Mouse (Mus musculus) bone marrow macrophage, adult 2 months (primary cell): Measurements from ENCODE around the gene Myo16. TPM values are rescaled to one million over a fixed set of nuclear protein-coding genes. Genes with fewer than 3 reads are reported as not detected.

ENCODE experiments used
- H3K27ac ChIP-seq: 2 replicates; pipeline ENCODE4 v1.5.1; 2012; ENCODE audit warnings: low read depth, low read length; ENCODE audit not compliant: insufficient read depth
- H3K4me1 ChIP-seq: 2 replicates; pipeline ENCODE4 v1.6.1; 2012; ENCODE audit warnings: low read length; ENCODE audit not compliant: control insufficient read depth, insufficient read depth
- H3K4me3 ChIP-seq: 2 replicates; pipeline ENCODE4 v1.5.1; 2012; ENCODE audit warnings: mild to moderate bottlenecking, low read length, moderate library complexity; ENCODE audit not compliant: insufficient read depth
- CTCF ChIP-seq: IDR thresholded peaks from 2 replicates; pipeline ENCODE4 v1.5.1; 2012; ENCODE audit warnings: low read depth, mild to moderate bottlenecking, low read length, moderate library complexity
- POLR2A ChIP-seq: IDR thresholded peaks from 2 replicates; pipeline ENCODE4 v1.6.1; 2012; ENCODE audit warnings: mild to moderate bottlenecking, low read depth, low read length, borderline replicate concordance
- polyA plus RNA-seq: library from polyadenylated mRNA; stranded (reverse); fragments of >200 nt; gene quantifications from 2 replicates; pipeline ENCODE4 v1.2.4, GENCODE M21; 2012; ENCODE audit not compliant: missing spikeins, insufficient read depth, insufficient read length

Gene Myo16
- polyA plus RNA-seq, 1 experiment = not detected

- H3K27ac ChIP-seq = no peak overlapping the region
- TF ChIP-seq POLR2A = no peak
- no peak for TF ChIP-seq CTCF
- H3K4me1 ChIP-seq = no peaks in the 10 kb centered on the region
- H3K4me3 ChIP-seq = no peak overlapping the region
Observed at GRCm38 (mm10) chr8:10402606-10403005, 248.9 kb downstream of the Myo16 start.

GRCm38 (mm10) chr8:10405469-10405868 is 251.8 kb downstream of the Myo16 start:
- no peaks in the 10 kb centered on the region for H3K4me1 ChIP-seq
- TF ChIP-seq POLR2A (no peak), CTCF (peak; percentile 49; the same call in 1 of the 2 replicates)
- no peak overlapping the region for H3K4me3 ChIP-seq

DNA sequence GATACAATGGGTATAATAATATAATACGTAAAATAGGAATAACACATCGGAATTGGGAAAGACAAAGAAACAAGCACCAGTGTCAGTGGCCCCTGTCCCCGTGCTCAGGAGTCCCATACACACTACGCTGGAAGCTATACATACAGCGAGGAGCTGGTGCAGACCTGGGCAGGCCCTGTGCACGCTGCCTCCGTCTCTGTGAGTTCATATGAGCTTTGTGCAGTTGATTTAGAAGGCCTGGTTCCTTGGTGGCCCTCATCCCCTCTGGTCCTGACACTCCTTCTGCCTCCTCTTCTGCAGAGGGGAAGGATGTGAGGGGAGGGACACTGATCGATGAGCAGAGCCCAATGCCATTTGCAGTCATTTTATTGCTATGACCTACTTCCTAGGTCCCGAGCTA is 255.3 kb downstream of the Myo16 start:
- Histone ChIP-seq H3K4me1 (no peaks in the 10 kb centered on the region), H3K27ac (no peak overlapping the region), H3K4me3 (no peak overlapping the region)
- TF ChIP-seq CTCF = no peak
- TF ChIP-seq POLR2A = no peak

More at GRCm38 (mm10) chr8:10405469-10405868, 251.8 kb downstream of the Myo16 start:
- H3K27ac ChIP-seq = no peak overlapping the region

- no peak for TF ChIP-seq CTCF
- TF ChIP-seq POLR2A = no peak
- no peak overlapping the region for H3K4me3 ChIP-seq
- peaks cover 10% of the 10 kb centered on the region for H3K4me1 ChIP-seq
- H3K27ac ChIP-seq = no peak overlapping the region
Observed at GRCm38 (mm10) chr8:10411511-10411910, 257.8 kb downstream of the Myo16 start.

- Histone ChIP-seq H3K4me1 (peaks cover 10% of the 10 kb centered on the region), H3K4me3 (no peak overlapping the region), H3K27ac (no peak overlapping the region)
- TF ChIP-seq CTCF (no peak), POLR2A (no peak)
Observed at GRCm38 (mm10) chr8:10413881-10414280, 260.2 kb downstream of the Myo16 start.

GRCm38 (mm10) chr8:10414684-10415212 is 261.0 kb downstream of the Myo16 start:
- TF ChIP-seq POLR2A (no peak), CTCF (peak; percentile 92)
- no peak overlapping the region for H3K4me3 ChIP-seq
- no peak overlapping the region for H3K27ac ChIP-seq
- H3K4me1 ChIP-seq = peaks cover 10% of the 10 kb centered on the region

DNA sequence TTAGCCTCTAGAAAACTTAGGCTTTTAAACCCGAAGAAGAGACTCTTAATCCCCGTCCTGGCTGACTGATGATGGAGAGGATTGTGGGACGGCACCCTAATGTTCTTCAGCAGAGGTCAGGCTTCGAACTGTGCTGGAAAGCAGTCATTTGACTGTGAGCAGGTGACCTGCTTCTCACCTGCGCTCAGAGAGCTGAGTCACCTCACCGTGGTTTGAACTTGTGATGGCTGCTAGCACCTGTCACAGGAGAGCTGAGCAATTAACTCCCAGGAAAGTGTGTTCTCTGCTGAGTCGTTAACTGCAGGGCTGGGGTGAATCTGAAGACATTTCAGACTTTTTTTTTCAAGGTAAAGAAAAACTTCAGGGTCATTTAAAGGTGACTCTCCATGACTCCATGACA is 261.6 kb downstream of the Myo16 start:
- TF ChIP-seq POLR2A (no peak), CTCF (no peak)
- no peak overlapping the region for H3K4me3 ChIP-seq
- H3K27ac ChIP-seq = no peak overlapping the region
- peaks cover 10% of the 10 kb centered on the region for H3K4me1 ChIP-seq

GRCm38 (mm10) chr8:10415885-10416284 is 262.2 kb downstream of the Myo16 start:
- TF ChIP-seq CTCF (no peak), POLR2A (no peak)
- H3K4me3 ChIP-seq = no peak overlapping the region

DNA sequence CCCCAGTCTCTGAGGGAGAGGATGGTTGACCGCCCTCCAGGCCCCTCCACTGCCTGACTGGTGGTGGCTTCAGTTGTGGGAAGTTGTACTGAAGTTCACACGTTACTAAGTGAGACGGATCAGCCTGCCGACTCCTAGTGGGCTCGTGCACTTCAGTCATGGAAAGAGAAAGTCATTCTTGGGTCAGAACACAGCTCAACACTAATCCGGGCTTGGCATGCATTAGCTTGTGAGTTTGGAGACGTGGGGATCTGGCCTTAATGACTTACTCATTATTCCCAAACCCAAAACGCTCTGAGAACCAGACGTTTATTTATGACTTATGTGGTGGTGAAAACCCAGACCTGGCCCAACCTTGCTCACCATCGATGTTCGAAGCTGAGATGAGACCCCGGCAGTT is 263.1 kb downstream of the Myo16 start:
- Histone ChIP-seq H3K4me3 (no peak overlapping the region), H3K27ac (no peak overlapping the region), H3K4me1 (peaks cover 10% of the 10 kb centered on the region)
- TF ChIP-seq POLR2A (no peak), CTCF (no peak)

More at GRCm38 (mm10) chr8:10415885-10416284, 262.2 kb downstream of the Myo16 start:
- Histone ChIP-seq H3K27ac (no peak overlapping the region), H3K4me1 (peaks cover 10% of the 10 kb centered on the region)

DNA sequence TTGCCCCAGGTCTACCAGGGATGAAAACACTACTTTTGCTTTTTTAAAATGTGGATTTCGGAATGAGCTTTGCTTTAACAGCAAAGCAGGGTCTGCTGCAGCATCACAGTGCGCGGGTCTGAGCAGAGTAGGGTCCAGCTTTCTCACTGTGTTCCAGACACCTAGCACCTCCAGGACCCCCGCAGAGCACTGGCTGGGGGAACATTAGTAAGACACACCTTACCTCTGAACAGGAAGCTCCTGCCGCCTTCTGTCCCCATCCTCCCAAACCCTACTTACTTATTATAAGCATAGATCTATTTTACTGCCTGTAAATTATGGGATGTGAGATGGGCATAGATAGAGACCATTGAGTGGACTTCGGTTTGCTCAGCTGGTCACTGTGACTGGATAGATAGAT is 263.6 kb downstream of the Myo16 start:
- Histone ChIP-seq H3K4me1 (peaks cover 10% of the 10 kb centered on the region), H3K27ac (no peak overlapping the region), H3K4me3 (no peak overlapping the region)
- TF ChIP-seq CTCF (no peak), POLR2A (no peak)

DNA sequence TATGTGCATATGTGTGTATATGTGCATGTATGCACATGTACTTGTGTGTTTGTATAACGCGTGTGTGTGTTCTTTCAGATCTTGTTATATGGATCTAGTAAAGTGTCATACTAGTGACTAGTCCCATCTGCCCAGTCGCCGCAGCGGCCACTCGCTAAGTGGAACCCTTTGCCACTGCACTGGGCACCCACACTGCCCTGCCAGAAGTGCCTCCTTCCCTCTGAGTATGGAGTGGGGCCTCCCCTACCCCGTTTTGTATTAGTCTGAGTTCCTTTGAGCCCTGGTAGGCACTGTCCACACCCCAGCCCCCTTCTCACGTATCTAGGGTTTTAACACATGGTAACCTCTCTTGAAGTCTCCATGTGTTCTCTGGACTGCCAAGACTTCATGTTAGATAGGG is 264.3 kb downstream of the Myo16 start:
- Histone ChIP-seq H3K4me1 (peaks cover 10% of the 10 kb centered on the region), H3K27ac (no peak overlapping the region), H3K4me3 (no peak overlapping the region)
- TF ChIP-seq POLR2A (no peak), CTCF (no peak)
